Mouse (Mus musculus) macrophage (primary cell): Measurements from ENCODE around the gene Ndufs1. TPM values are rescaled to one million over a fixed set of nuclear protein-coding genes. Genes with fewer than 3 reads are reported as not detected.
A peak's percentile ranks its signal among the peaks of the same experiment; 100 is the strongest.

Experiments used
- H3K27ac ChIP-seq: fragments of 350-480 bp; formaldehyde crosslinking; 2 replicates; pipeline ENCODE4 v1.9.0; 2021
- H3K36me3 ChIP-seq: fragments of 350-480 bp; formaldehyde crosslinking; 2 replicates; pipeline ENCODE4 v1.9.0; 2021; ENCODE audit errors: inconsistent target
- H3K4me3 ChIP-seq: fragments of 350-480 bp; formaldehyde crosslinking; 2 replicates; pipeline ENCODE4 v1.9.0; 2021; ENCODE audit errors: inconsistent target
- H3K79me2 ChIP-seq: fragments of 350-480 bp; formaldehyde crosslinking; 2 replicates; pipeline ENCODE4 v1.9.0; 2021; ENCODE audit errors: inconsistent target
- WGBS: methylation state at CpG from one replicate; pipeline ENCODE4 v1.1.7; 2026; ENCODE audit warnings: inconsistent platforms; ENCODE audit not compliant: missing documents; 5-methylcytosine and 5-hydroxymethylcytosine counted together
- polyA plus RNA-seq: library from polyadenylated mRNA; stranded (reverse); fragments of 250-400 nt; gene quantifications from 3 replicates; pipeline ENCODE4 v1.2.4, GENCODE M21; 2018; ENCODE audit warnings: inconsistent platforms
- total RNA-seq, 78 experiments: library from RNA; depleted of rRNA; stranded (reverse); fragments of 250-400 nt; gene quantifications; 1 replicate in 9 of 78; 2 replicates in 24 of 78; 3 replicates in 43 of 78; 4 replicates in 2 of 78; pipeline ENCODE4 v1.2.4; 2018; ENCODE audit warnings: inconsistent platforms in 56 of 78

The Ndufs1 gene
- 100 to 1,000 TPM in 13 of 26 experiments, 10 to 100 TPM in 13; 40.6 to 152 (median 101) TPM for total RNA-seq (2018; cell fraction: chromatin; rRNA removed)
- 10 to 100 TPM; 41.0 to 71.6 (median 55.6) TPM for total RNA-seq (2018; cell fraction: cytosol; rRNA removed)
- 100 to 1,000 TPM in 6 of 26 experiments, 10 to 100 TPM in 20; 44.5 to 125 (median 70.9) TPM for total RNA-seq (2018; cell fraction: nucleus; rRNA removed)
- 58.7 to 68.9 TPM (median 67.2 TPM) in 3 replicates for polyA plus RNA-seq

DNA sequence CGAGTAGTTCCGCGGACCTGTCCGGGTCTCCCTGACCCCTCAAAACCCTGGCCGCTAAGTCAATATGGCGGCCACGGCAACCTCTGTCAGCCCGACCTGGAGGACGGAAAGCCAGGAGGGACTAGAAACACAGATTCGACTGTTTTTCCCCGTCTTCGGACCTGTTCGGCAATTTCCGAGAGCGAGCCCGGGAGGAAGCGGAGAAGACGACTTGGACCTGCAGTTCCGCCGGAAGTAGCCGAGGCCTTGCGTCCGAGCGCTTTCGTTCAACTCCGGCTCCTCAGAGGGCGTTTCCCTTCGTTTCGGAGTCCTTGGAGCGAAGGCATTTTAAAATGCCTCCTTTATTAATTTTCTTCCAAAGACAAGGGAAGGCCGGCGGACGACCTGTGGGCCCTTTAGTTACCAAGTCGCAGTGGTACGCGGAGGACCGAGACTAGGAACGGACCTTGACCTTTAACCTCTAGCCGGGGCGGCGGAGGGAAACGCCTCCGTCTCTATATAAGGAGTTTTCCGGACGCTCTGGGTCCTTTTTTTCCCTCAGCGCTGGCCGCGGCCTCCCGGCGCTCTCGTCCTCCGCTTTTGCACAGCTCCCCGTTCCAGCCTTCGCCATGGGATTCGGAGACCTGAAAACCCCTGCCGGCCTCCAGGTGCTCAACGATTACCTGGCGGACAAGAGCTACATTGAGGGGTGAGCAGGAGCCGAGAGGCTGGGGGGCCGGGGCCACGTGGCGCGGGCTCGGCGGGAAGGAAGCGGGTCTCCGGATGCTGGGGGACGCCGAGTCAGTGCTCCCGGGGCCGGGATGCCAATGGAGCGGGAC lies at the start of gene Ndufs1, which contains the start of gene Eef1b2:
Gene Ndufs1, minus strand, starts transcription at position 230 of the 818 bp plus-strand sequence.
Gene Eef1b2, plus strand, starts transcription at position 222 of the 818 bp plus-strand sequence.
- Histone ChIP-seq H3K4me3 (peak within 1 kb of the TSS; percentile 87), H3K79me2 (peaks cover 64% of the 10 kb centered on the region)
- 1% methylated on average over 70 of the region's 72 CpGs for WGBS

GRCm38 (mm10) chr1:63225890-63226289 lies 49.3 kb upstream of the Ndufs1 start:
- Histone ChIP-seq H3K79me2 (no peaks in the 10 kb centered on the region), H3K4me3 (no peak overlapping the region), H3K27ac (no peak overlapping the region), H3K36me3 (no peaks in the 10 kb centered on the region)
- 62% methylated on average over 7 of the region's 7 CpGs for whole genome bisulfite sequencing

More for the DNA sequence above, at the start of gene Ndufs1, which contains the start of gene Eef1b2:
- Histone ChIP-seq H3K27ac (peak within 1 kb of the TSS; percentile 98), H3K36me3 (peaks cover 12% of the 10 kb centered on the region; the same call in 1 of the 2 replicates)

DNA sequence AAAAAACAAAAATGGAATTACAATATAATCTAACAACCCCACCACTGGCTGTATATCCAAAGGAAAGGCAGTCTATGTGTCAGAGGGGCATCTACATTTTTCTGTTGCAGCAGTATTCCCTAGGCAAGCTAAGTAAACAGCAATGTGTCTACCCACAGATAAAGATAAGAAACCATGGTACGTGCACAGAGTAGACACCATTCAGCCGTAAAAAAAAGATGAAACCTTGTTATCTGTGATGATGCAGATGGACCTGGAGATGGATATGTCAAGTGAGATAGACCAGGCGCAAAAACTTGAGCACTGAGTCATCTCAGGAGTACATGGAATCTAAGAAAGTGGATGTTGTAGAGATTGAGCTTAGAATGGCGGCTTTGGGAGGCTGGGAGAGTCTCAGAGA lies 48.4 kb upstream of the Ndufs1 start:
- no peaks in the 10 kb centered on the region for H3K79me2 ChIP-seq
- WGBS, result 89% methylated on average over 4 of the region's 4 CpGs
- H3K4me3 ChIP-seq, result no peak overlapping the region
- no peaks in the 10 kb centered on the region for H3K36me3 ChIP-seq
- H3K27ac ChIP-seq, result no peak overlapping the region

DNA sequence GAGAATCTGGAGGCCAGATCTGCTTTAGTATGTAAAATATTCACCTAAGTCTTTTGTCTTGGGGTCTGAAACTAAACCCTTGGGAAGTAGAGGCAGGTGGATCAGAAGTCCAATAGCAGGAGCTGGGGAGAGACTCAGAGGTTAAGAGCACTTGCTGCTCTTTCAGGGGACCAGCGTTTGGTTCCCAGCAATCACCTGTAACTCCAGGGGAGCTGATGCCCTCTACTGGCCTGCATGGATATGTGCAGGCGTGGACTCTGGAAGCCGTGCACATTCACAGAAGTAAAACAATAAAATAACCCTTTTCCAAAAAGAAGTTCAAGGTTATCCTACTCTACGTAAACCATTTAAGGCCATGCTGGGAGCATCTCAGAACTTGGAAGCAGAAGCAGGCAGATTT lies 42.6 kb upstream of the Ndufs1 start:
- 96% methylated on average over 4 of the region's 4 CpGs for WGBS

DNA sequence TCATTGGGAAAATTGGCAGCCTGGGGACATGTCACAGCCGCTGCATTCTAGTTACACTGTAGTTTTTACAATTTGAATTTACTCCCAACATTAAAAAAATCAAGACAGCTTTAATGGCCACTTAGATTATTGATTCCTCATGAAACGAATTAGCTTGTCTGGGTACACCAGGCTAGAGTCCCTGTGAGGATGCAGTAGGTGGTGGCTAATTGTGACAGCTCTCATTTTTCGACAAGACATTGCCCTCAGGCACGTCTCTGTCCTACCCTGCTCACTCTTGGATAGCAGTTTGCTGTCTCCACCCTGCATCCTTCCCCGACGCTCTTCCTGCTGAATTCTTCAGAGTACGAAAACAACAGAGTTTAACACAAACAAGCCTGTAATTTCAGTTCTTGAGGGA lies 38.0 kb upstream of the Ndufs1 start:
- Histone ChIP-seq H3K4me3 (no peak overlapping the region), H3K27ac (no peak overlapping the region), H3K36me3 (no peaks in the 10 kb centered on the region), H3K79me2 (no peaks in the 10 kb centered on the region)
- WGBS, result 62% methylated on average over 7 of the region's 7 CpGs

More for the DNA sequence above, 42.6 kb upstream of the Ndufs1 start:
- no peak overlapping the region for H3K4me3 ChIP-seq
- no peaks in the 10 kb centered on the region for H3K79me2 ChIP-seq
- H3K36me3 ChIP-seq, result no peaks in the 10 kb centered on the region
- no peak overlapping the region for H3K27ac ChIP-seq

DNA sequence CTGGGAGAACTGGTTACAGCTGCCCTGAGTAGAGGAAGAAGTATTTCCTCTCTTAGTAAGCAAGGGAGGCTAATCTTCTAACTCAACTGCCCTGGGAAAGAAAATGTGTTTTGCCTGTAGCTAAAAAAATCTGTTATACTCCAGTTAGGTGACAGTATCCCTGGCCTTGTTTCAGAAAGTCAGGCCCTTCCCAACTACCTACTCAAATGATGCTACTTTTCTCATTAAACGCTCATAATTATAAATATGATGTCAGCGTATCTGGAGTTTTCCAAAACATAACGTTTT lies 37.6 kb upstream of the Ndufs1 start, which contains the start of gene Gpr1:
Gene Gpr1, minus strand, starts transcription at position 273 of the 288 bp plus-strand sequence.
- 52% methylated on average over 3 of the region's 3 CpGs for WGBS
- Histone ChIP-seq H3K4me3 (no peak within 1 kb of the TSS), H3K27ac (no peak within 1 kb of the TSS), H3K36me3 (no peaks in the 10 kb centered on the region), H3K79me2 (no peaks in the 10 kb centered on the region)

GRCm38 (mm10) chr1:63213478-63214270 lies 37.0 kb upstream of the Ndufs1 start:
- H3K4me3 ChIP-seq, result no peak overlapping the region
- no peak overlapping the region for H3K27ac ChIP-seq
- H3K36me3 ChIP-seq, result no peaks in the 10 kb centered on the region
- H3K79me2 ChIP-seq, result no peaks in the 10 kb centered on the region
- WGBS, result 47% methylated on average over 20 of the region's 22 CpGs

DNA sequence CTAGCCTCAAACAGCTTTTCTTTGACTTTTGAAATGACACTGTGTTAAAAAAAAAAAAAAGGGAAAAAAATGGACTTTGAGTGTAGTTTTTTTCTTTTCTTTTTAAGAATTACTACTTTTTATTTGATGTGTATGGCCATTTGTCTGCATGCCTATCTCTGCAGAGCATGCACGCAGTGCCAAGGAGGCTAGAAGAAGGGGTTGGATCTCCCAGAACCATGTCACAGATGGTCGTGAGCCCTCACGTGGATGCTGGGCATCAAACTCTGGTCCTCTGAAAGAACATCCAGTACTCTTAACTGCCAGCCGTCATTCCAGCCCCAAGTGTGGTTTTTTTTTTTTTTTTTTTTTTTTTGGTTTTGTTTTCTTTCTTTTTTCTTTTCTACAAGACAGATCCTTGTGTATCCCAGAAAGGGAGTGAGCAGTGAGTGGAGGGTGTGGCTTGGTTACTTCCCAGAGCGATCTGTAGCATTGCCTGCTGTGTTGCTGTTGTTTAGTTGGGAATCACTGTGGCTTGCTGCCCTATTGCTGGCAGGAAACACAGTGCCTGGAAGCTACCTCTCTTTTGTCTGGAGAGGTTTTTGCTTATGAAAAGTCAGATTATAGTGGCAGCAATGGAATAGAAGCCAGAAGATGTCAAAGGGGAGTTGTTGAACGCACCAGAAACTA lies 33.4 kb upstream of the Ndufs1 start:
- H3K27ac ChIP-seq, result no peak overlapping the region
- no peaks in the 10 kb centered on the region for H3K36me3 ChIP-seq
- H3K4me3 ChIP-seq, result no peak overlapping the region
- WGBS, result 74% methylated on average over 5 of the region's 6 CpGs
- no peaks in the 10 kb centered on the region for H3K79me2 ChIP-seq

DNA sequence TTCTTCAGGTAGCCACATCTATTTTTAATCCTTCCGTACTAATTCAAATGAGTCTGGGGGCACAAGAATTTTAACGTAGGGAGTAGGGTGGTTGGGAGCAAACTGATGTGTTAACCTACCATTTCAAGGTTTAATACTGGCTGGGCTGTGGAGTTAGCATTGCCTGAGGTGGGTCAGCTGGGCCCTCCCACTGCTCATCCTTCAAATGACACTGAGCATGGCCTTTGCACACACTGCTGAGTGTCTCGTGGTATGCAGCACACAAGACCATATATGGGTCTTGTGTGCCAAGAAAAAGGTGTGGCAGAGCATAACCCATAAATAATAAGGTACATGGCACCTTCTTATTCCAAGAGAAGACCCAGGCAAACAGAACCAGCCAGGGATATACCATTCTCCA lies 31.0 kb upstream of the Ndufs1 start:
- no peak overlapping the region for H3K4me3 ChIP-seq
- no peak overlapping the region for H3K27ac ChIP-seq
- 90% methylated on average over 3 of the region's 3 CpGs for WGBS
- H3K79me2 ChIP-seq, result no peaks in the 10 kb centered on the region
- H3K36me3 ChIP-seq, result no peaks in the 10 kb centered on the region

DNA sequence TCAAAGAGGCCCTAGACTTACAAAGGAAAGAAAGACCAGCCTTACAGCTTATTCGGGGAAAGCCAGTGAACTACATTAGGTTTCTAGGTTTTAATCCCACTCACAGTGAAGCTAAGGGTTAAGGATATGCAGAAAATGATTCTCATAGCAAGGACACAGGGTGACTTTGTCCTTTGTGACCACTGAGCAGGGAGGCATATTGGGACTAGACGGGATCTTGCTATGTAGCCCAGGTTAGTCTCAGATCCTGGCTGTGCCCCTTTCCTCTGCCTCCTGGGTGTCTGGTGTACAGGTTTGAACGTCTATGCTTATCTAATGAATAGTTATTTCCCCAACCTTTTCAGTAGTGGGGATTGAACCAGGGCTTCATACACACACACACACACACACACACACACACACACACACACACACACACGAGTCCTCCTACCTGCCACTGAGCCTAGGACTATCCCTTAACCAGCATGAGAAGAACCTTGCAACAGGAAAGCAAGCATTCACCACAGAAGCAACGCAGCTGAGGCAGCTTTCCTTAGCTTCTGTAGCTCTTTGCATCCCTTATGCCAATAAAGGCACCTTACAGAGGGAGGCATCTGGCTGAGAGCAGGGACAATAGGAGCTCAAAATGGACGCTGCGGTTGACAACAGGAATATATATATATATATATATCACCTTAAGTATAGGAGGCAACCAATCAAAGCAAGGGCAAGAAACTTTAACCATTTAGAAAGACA lies 28.2 kb upstream of the Ndufs1 start:
- Histone ChIP-seq H3K4me3 (no peak overlapping the region), H3K36me3 (no peaks in the 10 kb centered on the region), H3K79me2 (no peaks in the 10 kb centered on the region), H3K27ac (no peak overlapping the region)
- 67% methylated on average over 3 of the region's 7 CpGs for WGBS

GRCm38 (mm10) chr1:63203950-63204659 lies 27.5 kb upstream of the Ndufs1 start:
- Histone ChIP-seq H3K4me3 (no peak overlapping the region), H3K36me3 (no peaks in the 10 kb centered on the region), H3K27ac (no peak overlapping the region), H3K79me2 (no peaks in the 10 kb centered on the region)
- 47% methylated on average over 7 of the region's 7 CpGs for WGBS

DNA sequence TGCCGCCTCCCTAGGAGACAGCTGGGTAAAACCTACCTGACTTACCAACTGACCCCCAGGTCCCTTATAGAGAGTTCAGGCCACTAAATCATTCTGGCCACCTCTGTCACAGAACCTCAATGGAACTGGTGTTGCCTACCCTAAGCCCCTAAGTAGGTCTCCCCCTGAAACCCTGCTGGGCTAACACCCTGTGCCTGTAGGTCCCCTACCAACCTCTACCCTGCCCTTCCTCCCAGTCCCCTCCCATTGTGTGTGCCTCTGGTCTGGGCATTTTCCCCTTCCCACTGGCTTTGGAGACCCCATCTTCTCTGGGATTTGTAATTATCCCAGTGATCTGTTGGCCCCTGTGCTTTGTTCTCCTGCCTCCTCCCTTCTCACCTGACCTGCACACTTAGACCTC lies 26.8 kb upstream of the Ndufs1 start:
- H3K27ac ChIP-seq, result no peak overlapping the region
- H3K36me3 ChIP-seq, result no peaks in the 10 kb centered on the region
- no peak overlapping the region for H3K4me3 ChIP-seq
- no peaks in the 10 kb centered on the region for H3K79me2 ChIP-seq
- WGBS, result 100% methylated on average over 1 of the region's 1 CpGs

DNA sequence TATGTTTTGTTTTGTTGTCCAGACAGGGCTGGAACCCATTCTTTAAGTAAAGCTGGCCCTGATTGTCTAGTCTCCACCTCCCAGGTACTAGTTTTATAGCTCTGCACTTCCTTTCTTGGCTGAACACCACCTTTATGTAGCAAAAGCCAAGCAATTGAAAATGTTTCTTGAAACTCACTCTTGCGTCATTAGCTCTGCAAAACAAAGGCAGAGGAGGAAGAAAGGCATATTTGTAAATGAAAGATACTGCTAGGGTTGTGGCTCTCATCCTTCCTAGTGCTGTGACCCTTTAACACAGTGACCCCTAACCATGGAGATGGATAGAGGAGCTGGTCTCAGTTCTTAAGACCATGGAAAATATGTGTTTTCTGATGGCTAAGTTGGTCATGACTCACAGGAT lies 25.0 kb upstream of the Ndufs1 start:
- Histone ChIP-seq H3K4me3 (no peak overlapping the region), H3K27ac (no peak overlapping the region), H3K36me3 (no peaks in the 10 kb centered on the region), H3K79me2 (no peaks in the 10 kb centered on the region)
- 89% methylated on average over 1 of the region's 1 CpGs for WGBS
